Mouse (Mus musculus) bone marrow macrophage, adult 2 months (primary cell): ENCODE data around the gene Vmn2r94.

Source experiments
- CTCF ChIP-seq: IDR thresholded peaks from 2 replicates; pipeline ENCODE4 v1.5.1; 2012; ENCODE audit warnings: low read depth, mild to moderate bottlenecking, low read length, moderate library complexity
- POLR2A ChIP-seq: IDR thresholded peaks from 2 replicates; pipeline ENCODE4 v1.6.1; 2012; ENCODE audit warnings: mild to moderate bottlenecking, low read depth, low read length, borderline replicate concordance

DNA sequence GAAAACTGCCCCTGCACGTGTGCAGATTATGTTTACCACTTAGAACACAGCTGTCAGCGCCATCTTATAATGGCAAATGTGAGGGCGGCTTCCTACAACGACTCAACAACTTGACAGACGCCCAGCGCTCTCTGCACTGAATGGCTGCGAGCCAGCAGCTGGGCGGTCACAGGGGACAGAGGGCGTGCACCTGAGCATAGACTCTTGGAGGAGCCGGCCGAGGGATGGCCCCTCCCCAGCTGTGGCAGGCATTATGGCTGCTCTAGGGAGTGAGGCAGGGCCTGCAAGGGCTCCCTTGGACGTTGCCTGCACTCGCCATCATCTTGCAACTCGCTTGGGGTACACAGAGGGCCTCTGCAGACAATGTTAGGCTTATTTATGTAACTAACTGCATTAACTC lies 40.6 kb downstream of the Vmn2r94 start:
- TF ChIP-seq CTCF (no peak), POLR2A (no peak)
